Mouse (Mus musculus) hindbrain, embryonic 15.5 days (tissue): ENCODE results near the gene Stard10. TPM values are rescaled to one million over a fixed set of nuclear protein-coding genes. Genes with fewer than 3 reads are reported as not detected.
A peak's percentile ranks its signal among the peaks of the same experiment; 100 is the strongest.

Experiments used
- ATAC-seq: fragments of 200-750 bp; cut with Nextera tagmentation; 2 replicates; pipeline ENCODE4 v1.8.0; 2017; ENCODE audit warnings: low read depth, moderate number of reproducible peaks, moderate TSS enrichment; ENCODE audit not compliant: low FRiP score
- H3K27ac ChIP-seq: fragments of 300-500 bp; sonication (generic); replicated peaks from 2 replicates; pipeline ENCODE4 v1.5.1; 2015; ENCODE audit warnings: mild to moderate bottlenecking, inconsistent platforms
- H3K27me3 ChIP-seq: fragments of 300-500 bp; sonication (generic); 2 replicates; pipeline ENCODE4 v1.6.1; 2015; ENCODE audit warnings: control low read depth, inconsistent platforms
- H3K36me3 ChIP-seq: fragments of 300-500 bp; sonication (generic); 2 replicates; pipeline ENCODE4 v1.6.1; 2015; ENCODE audit warnings: control low read depth, inconsistent platforms
- H3K4me1 ChIP-seq: fragments of 300-500 bp; sonication (generic); replicated peaks from 2 replicates; pipeline ENCODE4 v1.6.1; 2015; ENCODE audit warnings: control low read depth, inconsistent platforms
- H3K4me2 ChIP-seq: fragments of 300-500 bp; sonication (generic); 2 replicates; pipeline ENCODE4 v1.6.1; 2015; ENCODE audit warnings: moderate library complexity, mild to moderate bottlenecking, inconsistent platforms
- H3K4me3 ChIP-seq: fragments of 300-500 bp; sonication (generic); 2 replicates; pipeline ENCODE4 v1.5.1; 2015; ENCODE audit warnings: mild to moderate bottlenecking, inconsistent platforms
- H3K9ac ChIP-seq: fragments of 300-500 bp; sonication (generic); 2 replicates; pipeline ENCODE4 v1.6.1; 2015; ENCODE audit warnings: inconsistent platforms
- H3K9me3 ChIP-seq: fragments of 300-500 bp; sonication (generic); 2 replicates; pipeline ENCODE4 v1.6.1; 2016; ENCODE audit warnings: control low read depth, inconsistent platforms
- WGBS: fragments of 180-500 bp; shearing (Covaris S2); methylation state at CpG from one replicate; pipeline ENCODE4 v1.1.7; 2015; 5-methylcytosine and 5-hydroxymethylcytosine counted together
- polyA plus RNA-seq: library from polyadenylated mRNA; unstranded; fragments of >200 nt; fragmentation: Nextera tagmentation; extraction: Ambion mirVana; gene quantifications from 2 replicates; pipeline ENCODE4 v1.2.1, GENCODE M21; 2015

The Stard10 gene
- polyA plus RNA-seq, 1 experiment from 2014 or later, result 11.8 TPM

DNA sequence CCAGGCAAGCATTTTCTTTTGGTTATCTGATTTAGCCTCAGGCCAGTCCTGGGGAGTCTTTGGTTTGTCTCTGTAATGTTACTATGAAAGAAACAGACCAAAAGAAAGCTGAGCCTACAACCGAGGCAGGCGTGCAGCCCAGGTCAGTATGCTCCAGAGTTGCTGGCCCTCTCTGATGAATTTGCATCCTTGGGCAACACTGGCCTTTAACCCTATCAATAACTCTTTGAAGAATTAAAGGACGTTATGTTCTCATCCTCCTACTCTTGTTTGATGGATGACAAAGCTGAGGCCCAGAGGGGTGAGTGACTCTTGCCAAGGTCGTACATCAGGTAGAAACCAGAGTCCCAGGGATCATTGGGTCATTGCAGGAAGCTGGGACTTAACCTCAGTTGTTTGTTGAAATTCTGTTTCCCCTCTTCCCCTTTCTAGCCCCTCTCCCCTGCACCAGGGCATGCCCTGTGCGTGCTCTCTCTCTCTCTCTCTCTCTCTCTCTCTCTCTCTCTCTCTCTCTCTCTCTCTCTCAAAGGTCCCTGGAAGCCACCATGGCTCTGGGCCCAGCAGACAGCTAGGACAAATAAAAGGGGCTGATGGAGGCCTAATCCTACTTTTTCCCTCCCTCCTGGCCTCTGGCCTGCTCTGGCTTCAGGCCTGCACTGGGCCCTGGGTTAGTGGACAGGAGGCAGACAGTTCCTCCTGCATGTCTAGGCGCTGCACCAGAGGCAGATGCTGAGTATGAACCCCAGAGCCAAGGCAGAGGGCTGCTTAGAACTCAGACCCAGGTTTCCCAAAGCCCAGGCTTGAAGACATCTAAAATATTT is 7.5 kb downstream of the Stard10 start:
- 76% methylated on average over 6 of the region's 6 CpGs for WGBS
- Histone ChIP-seq H3K27me3 (peaks cover 10% of the 10 kb centered on the region), H3K4me1 (peaks cover 35% of the 10 kb centered on the region), H3K4me3 (no peak overlapping the region), H3K27ac (no peak overlapping the region), H3K9ac (no peak overlapping the region), H3K4me2 (no peak overlapping the region), H3K36me3 (no peaks in the 10 kb centered on the region), H3K9me3 (no peaks in the 10 kb centered on the region)
- no peak for ATAC-seq

DNA sequence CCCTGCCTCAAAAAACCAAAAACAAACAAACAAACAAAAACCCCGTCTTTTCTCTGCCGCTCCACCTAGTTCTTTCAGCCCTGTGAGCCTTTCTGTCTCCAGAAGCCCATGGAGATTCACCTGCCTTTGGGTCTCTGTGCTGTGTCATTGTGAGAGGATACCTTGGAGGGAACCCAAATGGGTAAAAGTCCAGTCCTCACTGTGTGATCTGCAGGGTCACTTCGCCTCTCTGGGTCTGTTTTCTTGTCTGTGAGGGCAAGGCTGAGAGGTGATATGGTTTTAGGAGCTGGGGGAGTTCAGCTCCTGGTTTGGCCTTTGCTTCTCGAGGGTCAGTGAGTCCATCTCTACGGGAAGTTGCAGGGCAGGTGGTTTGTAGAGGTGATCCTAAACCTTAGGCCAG is 9.1 kb downstream of the Stard10 start:
- WGBS, result 85% methylated on average over 5 of the region's 5 CpGs
- no peak for ATAC-seq
- H3K9me3 ChIP-seq, result no peaks in the 10 kb centered on the region
- no peak overlapping the region for H3K9ac ChIP-seq
- H3K4me2 ChIP-seq, result no peak overlapping the region
- no peaks in the 10 kb centered on the region for H3K36me3 ChIP-seq
- H3K4me3 ChIP-seq, result no peak overlapping the region
- H3K27me3 ChIP-seq, result peaks cover 5% of the 10 kb centered on the region; the same call in 1 of the 2 replicates
- H3K4me1 ChIP-seq, result peaks cover 36% of the 10 kb centered on the region
- H3K27ac ChIP-seq, result no peak overlapping the region

DNA sequence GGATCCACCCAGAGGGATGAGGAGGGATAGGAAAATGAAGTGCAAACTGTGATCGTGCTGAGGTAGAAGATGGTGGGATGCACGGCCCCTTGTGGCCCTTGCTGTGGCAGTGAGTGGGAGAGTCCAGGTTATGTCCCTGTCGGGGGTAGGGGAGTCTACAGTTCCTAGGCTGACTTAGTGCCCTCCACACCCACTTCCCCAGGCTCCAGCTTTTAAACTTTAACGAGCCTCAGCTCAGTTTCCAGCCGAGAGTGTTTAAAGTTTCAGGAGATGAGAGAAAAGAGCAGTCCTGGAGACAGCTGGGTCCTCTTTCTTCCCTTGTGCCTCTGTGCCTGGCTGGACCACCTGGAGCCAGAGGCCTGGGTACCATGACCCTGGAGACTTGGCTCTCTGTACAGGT is 10.4 kb downstream of the Stard10 start:
- Histone ChIP-seq H3K9ac (no peak overlapping the region), H3K36me3 (no peaks in the 10 kb centered on the region), H3K4me1 (peaks cover 27% of the 10 kb centered on the region), H3K4me3 (no peak overlapping the region), H3K4me2 (no peak overlapping the region), H3K27me3 (peaks cover 2% of the 10 kb centered on the region; the same call in 1 of the 2 replicates), H3K9me3 (no peaks in the 10 kb centered on the region), H3K27ac (no peak overlapping the region)
- WGBS, result 61% methylated on average over 5 of the region's 5 CpGs
- no peak for ATAC-seq

DNA sequence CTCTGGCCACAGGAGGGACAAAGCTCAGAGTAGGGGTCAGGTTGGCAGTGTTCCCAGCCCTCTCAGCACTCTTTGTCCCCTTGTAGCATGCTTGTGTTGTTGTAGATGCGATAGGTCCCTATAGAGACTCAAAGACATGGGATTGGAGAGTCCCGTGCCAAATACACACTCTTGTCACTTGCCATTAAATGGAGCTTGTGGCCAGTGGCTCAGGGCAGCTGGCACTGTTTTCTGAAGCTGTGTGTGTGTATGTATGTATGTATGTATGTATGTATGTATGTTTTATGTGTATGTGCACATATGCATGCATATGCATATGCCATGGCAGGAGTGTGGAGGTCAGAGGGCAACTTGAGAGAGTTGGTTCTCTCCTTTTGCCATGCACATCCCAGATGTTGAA is 10.9 kb downstream of the Stard10 start:
- WGBS, result 87% methylated on average over 2 of the region's 2 CpGs
- H3K9me3 ChIP-seq, result no peaks in the 10 kb centered on the region
- no peaks in the 10 kb centered on the region for H3K27me3 ChIP-seq
- H3K9ac ChIP-seq, result no peak overlapping the region
- no peak overlapping the region for H3K4me2 ChIP-seq
- no peak overlapping the region for H3K27ac ChIP-seq
- H3K4me3 ChIP-seq, result no peak overlapping the region
- H3K36me3 ChIP-seq, result no peaks in the 10 kb centered on the region
- H3K4me1 ChIP-seq, result peaks cover 22% of the 10 kb centered on the region
- no peak for ATAC-seq

DNA sequence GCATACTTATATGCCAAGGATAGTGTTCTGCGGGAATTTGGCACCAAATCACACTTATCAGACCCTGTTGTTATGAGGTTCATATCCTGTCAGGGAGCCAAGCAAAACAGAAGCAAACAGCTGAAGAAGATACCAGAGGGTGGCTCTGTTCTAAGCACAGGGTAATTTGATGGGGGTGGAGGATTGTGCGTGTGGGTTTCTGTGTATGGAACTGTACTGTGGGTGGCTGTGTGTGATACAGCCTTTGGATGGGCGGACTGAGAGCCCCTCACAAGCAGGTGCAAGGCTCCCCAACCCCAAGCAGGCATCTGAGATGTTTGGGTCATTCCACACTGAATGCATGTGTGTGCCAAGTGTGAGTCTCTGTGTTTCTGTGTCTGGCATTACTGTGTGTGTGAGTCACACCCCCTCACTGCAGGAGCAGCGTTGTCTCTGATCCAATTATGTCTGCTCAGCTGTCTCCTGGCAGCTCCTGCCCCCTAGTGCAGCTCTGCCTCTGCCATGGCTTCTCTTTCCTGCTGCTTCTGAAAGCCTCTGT is 11.8 kb downstream of the Stard10 start:
- no peaks in the 10 kb centered on the region for H3K36me3 ChIP-seq
- H3K27me3 ChIP-seq, result no peaks in the 10 kb centered on the region
- peak; percentile 46 for ATAC-seq
- peaks cover 22% of the 10 kb centered on the region for H3K4me1 ChIP-seq
- WGBS, result 59% methylated on average over 4 of the region's 4 CpGs
- H3K9ac ChIP-seq, result no peak overlapping the region
- no peak overlapping the region for H3K4me3 ChIP-seq
- H3K27ac ChIP-seq, result peak overlapping the region; percentile 33
- H3K9me3 ChIP-seq, result no peaks in the 10 kb centered on the region
- no peak overlapping the region for H3K4me2 ChIP-seq

DNA sequence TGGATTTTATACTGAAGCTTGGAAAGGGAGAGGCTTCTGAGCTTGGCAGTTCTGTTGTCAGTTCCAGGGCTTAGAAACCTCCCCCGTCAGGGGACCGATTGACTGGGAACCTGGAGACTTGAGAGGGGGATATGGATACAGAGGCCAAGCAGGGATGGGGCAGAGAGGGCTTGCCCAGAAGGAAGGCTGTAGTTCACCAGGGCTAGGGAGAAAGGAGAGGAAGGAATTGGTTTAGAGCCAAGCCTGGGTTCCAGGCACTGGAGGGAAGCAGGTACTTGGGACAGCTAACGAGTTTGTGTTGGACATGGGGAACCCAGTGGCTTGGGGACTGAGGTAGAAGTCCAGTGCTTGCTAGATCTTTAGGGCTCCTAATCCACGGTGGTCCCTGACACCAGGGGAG is 12.7 kb downstream of the Stard10 start:
- no peaks in the 10 kb centered on the region for H3K36me3 ChIP-seq
- no peak for ATAC-seq
- H3K27me3 ChIP-seq, result no peaks in the 10 kb centered on the region
- H3K27ac ChIP-seq, result peak overlapping the region; percentile 33
- peaks cover 22% of the 10 kb centered on the region for H3K4me1 ChIP-seq
- H3K4me2 ChIP-seq, result no peak overlapping the region
- H3K4me3 ChIP-seq, result no peak overlapping the region
- no peaks in the 10 kb centered on the region for H3K9me3 ChIP-seq
- WGBS, result 83% methylated on average over 4 of the region's 4 CpGs
- H3K9ac ChIP-seq, result no peak overlapping the region

DNA sequence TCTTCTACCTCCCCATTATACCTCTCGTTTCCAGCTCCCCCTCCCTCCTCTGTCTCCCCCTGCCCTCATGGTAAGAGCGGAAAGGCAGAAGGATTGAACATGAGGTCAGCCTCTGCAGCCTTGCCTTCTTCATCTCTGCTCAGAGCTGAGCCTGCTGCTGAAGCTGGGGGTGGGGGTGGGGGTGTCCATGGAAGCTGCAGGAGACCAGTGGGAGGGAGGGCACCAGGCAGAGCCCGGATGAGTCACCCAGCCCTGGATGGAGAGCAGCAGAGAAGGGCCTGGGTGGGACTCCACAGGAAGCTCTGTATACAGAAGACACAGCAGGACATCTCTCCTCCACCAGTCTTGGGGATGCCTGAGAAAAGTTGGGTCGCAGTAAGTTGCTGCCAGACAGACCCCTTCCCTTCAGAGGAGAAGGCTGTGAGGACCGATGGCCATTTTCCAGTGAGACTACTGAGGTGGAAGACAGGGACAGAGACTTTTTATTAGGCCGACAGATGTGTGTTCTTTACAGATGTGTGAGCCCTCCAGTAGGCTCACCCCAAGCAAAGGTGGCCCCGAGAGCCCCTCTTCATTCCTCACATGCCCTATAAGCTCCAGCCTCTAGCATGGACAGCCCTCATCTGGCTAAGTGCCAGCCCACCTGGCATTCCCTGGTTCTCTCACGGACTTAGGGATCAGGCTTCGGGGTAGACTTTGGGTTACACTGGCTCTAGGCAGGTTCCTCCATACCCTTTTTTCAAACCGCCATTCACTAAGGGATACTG is 13.4 kb downstream of the Stard10 start:
- Histone ChIP-seq H3K36me3 (no peaks in the 10 kb centered on the region), H3K4me1 (peaks cover 22% of the 10 kb centered on the region), H3K4me3 (no peak overlapping the region), H3K4me2 (no peak overlapping the region), H3K27me3 (no peaks in the 10 kb centered on the region), H3K27ac (no peak overlapping the region), H3K9ac (no peak overlapping the region), H3K9me3 (no peaks in the 10 kb centered on the region)
- 70% methylated on average over 10 of the region's 10 CpGs for WGBS
- ATAC-seq, result no peak

DNA sequence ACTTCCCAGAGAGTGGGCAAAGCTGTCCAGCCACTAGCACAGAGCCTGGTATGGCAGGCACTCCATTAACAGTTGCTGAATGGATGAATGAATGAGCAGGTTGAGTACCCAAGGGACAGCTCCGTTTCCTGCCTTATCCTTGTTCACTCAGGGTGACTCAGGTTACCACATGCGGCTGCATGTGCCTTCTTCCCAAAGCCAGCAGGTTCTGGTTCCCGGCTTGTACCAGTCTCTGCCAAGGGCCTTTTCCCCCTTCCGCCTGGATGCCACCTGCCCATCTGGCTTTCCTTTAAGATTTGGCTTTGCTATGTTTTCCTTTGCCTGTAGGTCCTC is 13.9 kb downstream of the Stard10 start:
- ATAC-seq, result no peak

DNA sequence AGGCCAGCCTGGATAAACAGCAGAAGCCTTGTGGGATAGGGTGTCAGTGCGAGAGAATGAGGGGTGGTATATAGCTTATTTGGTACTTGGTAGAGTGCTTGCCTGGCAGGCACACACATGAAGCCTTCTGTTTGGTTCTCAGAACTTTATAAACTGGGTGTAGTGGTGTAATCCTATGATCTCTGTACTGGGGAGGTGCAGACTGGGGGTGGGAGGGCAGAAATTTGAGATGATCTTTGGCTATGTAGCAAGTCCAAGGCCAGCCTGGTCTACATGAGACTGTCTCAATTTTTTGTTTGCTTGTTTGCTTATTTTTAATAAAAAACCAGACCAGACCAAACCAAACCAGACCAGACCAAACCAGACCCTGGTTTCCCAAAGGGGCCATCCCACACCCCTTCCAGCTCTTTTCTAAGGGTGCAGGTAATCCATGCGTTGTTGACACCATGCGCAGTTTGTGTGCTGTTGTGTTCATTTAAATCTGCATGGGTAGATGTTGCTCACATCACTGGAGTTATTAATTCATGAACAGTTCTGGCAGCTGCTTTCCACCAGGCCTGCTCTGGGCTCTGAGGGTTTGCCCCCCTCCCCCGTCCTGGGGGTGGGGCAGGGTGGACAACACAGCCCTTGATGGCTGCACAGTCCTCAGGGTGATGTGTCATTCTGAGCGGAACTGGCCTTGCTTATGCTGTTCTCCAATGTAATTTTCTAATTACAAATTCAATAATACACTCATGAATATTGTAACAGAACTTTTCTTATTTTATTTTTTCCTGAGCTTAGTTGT is 15.4 kb downstream of the Stard10 start:
- Histone ChIP-seq H3K9me3 (no peaks in the 10 kb centered on the region), H3K4me2 (no peak overlapping the region), H3K4me1 (peaks cover 22% of the 10 kb centered on the region), H3K27me3 (no peaks in the 10 kb centered on the region), H3K4me3 (no peak overlapping the region), H3K9ac (no peak overlapping the region), H3K27ac (no peak overlapping the region), H3K36me3 (no peaks in the 10 kb centered on the region)
- WGBS, result 80% methylated on average over 5 of the region's 5 CpGs
- ATAC-seq, result no peak

More for the DNA sequence above, 13.9 kb downstream of the Stard10 start:
- no peak overlapping the region for H3K9ac ChIP-seq
- H3K4me1 ChIP-seq, result peaks cover 22% of the 10 kb centered on the region
- H3K27ac ChIP-seq, result no peak overlapping the region
- H3K4me2 ChIP-seq, result no peak overlapping the region
- H3K9me3 ChIP-seq, result no peaks in the 10 kb centered on the region
- WGBS, result 75% methylated on average over 4 of the region's 4 CpGs
- no peaks in the 10 kb centered on the region for H3K27me3 ChIP-seq
- no peak overlapping the region for H3K4me3 ChIP-seq
- no peaks in the 10 kb centered on the region for H3K36me3 ChIP-seq

DNA sequence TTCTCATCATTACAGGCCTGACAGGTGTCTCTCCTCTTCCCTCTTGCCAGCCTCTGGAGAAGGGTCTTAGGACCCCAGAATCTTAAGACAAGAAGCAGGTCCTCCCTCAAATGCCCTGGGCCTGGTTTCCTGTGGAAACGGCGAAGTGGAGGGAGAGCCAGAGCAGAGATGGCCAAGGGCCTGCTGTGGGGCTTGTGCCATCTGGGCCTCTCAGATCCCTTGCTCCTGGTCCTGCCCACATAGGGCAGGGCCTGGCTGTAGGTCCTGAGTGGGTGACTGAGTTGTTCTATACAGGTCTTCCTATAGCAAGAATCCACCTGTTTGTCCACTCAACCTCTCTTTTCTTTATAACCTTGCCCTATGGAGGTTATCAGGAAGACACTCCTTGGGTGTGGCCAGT is 18.3 kb downstream of the Stard10 start:
- H3K4me1 ChIP-seq, result peaks cover 1% of the 10 kb centered on the region; the same call in 1 of the 2 replicates
- H3K4me3 ChIP-seq, result no peak overlapping the region
- WGBS, result 89% methylated on average over 2 of the region's 2 CpGs
- H3K27me3 ChIP-seq, result no peaks in the 10 kb centered on the region
- H3K9me3 ChIP-seq, result no peaks in the 10 kb centered on the region
- H3K27ac ChIP-seq, result no peak overlapping the region
- no peak overlapping the region for H3K9ac ChIP-seq
- ATAC-seq, result no peak
- H3K4me2 ChIP-seq, result no peak overlapping the region
- no peaks in the 10 kb centered on the region for H3K36me3 ChIP-seq

DNA sequence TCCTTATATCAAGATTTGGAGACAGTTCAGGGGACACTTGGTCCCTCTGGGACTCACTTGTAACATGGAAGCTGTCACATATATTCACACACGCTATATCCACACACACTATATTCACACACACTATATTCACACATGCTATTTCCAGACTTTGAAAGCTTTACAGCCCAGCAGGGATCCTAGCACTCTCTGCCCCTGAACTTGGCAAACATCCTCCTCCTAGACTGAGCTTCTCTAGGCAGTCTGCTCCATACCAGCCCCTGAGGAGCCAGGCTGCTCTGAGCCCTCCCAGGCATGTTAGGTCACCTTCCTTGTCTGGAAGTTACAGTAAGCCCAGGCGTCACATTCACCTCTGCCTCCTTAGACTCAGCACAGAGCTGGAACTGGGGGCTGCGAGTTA is 19.8 kb downstream of the Stard10 start:
- no peak for ATAC-seq
- Histone ChIP-seq H3K4me3 (no peak overlapping the region), H3K36me3 (no peaks in the 10 kb centered on the region), H3K9me3 (no peaks in the 10 kb centered on the region), H3K9ac (no peak overlapping the region), H3K4me1 (no peaks in the 10 kb centered on the region), H3K27ac (no peak overlapping the region), H3K4me2 (no peak overlapping the region), H3K27me3 (no peaks in the 10 kb centered on the region)
- 89% methylated on average over 3 of the region's 3 CpGs for WGBS

DNA sequence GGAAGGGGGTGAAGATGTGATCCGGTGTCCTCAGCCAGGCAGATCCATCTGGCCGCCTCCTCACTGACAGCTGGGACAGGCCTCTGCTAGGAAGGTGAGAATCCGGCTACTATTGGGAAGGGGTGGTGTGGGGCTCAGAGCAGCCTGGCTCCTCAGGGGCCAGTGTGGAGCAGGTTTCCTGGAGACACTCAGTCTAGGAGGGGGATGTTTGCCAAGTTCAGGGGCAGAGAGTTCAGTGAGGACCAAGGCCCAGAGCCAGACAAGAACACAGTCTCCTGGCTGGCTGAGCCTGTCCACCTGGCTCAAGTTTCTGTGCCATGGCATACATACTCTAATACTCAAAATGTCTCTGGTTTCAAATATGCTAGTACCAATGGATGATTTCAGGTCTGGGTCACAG is 20.5 kb downstream of the Stard10 start:
- Histone ChIP-seq H3K27me3 (no peaks in the 10 kb centered on the region), H3K9ac (no peak overlapping the region), H3K4me2 (no peak overlapping the region), H3K4me1 (no peaks in the 10 kb centered on the region), H3K4me3 (no peak overlapping the region), H3K27ac (no peak overlapping the region), H3K9me3 (no peaks in the 10 kb centered on the region), H3K36me3 (no peaks in the 10 kb centered on the region)
- 83% methylated on average over 3 of the region's 3 CpGs for WGBS
- no peak for ATAC-seq
